Comparison of ENCODE assay signal across 8 mouse cellular contexts in genomic region chrX:169989219-169989595, GRCm38 (mm10). TPM values are rescaled to one million over a fixed set of nuclear protein-coding genes. Genes with fewer than 3 reads are reported as not detected.
DNase-seq lines count a peak whose midpoint lies in the region; ATAC-seq and TF ChIP-seq lines count a peak whose summit lies in the region.
"Not testable (repeated sequence)": the region's sequence is repeated elsewhere in the genome, so short reads cannot be mapped to it uniquely, and the experiment has no call there.

No protein-coding gene starts in this region.

- ATAC-seq in cerebellum, adult (ENCODE audit: insufficient number of reproducible peaks, low FRiP score, low TSS enrichment), result peak; percentile 22; the same call in 1 of the 2 replicates
- ATAC-seq in forebrain, embryonic 14.5 days; kidney, postnatal 0 days (replicated peaks; ENCODE audit: low FRiP score, low read depth): not testable (repeated sequence)
- 0 out of 2 replicates have a peak, but pooled peaks have one; percentile 8 for ATAC-seq in hindbrain, embryonic 11.5 days (ENCODE audit: low FRiP score)
- ATAC-seq in liver, embryonic 16.5 days (ENCODE audit: low read depth), result peak; percentile 3; the same call in 1 of the 2 replicates

- not testable (repeated sequence) for H3K9me3 ChIP-seq in ES-Bruce4 (replicated peaks; ENCODE audit: control insufficient read depth, insufficient read depth, low read length, poor library complexity, severe bottlenecking)
- H3K9me3 ChIP-seq in forebrain, embryonic 14.5 days (replicated peaks; ENCODE audit: control insufficient read depth, low read length), result peaks cover 59% of the 10 kb centered on the region
- H3K9me3 ChIP-seq in hindbrain, embryonic 11.5 days (ENCODE audit: control insufficient read depth, low read length), result peaks cover 33% of the 10 kb centered on the region
- H3K9me3 ChIP-seq in kidney, postnatal 0 days (replicated peaks; ENCODE audit: low read length), result peaks cover 22% of the 10 kb centered on the region; the same call in 1 of the 2 replicates
- peaks cover 44% of the 10 kb centered on the region for H3K9me3 ChIP-seq in liver, embryonic 16.5 days (replicated peaks; ENCODE audit: control insufficient read depth, low read length)

- not testable (repeated sequence) for H3K27ac ChIP-seq in ES-Bruce4 (ENCODE audit: insufficient read depth, low read length); forebrain, embryonic 14.5 days (ENCODE audit: low read depth, low read length); hindbrain, embryonic 11.5 days (ENCODE audit: low read depth, low read length); kidney, postnatal 0 days; liver, embryonic 16.5 days (ENCODE audit: low read length)

- H3K27me3 ChIP-seq in ES-Bruce4 (ENCODE audit: control insufficient read depth, insufficient read depth, low read length, poor library complexity, severe bottlenecking); forebrain, embryonic 14.5 days (replicated peaks; ENCODE audit: control insufficient read depth, insufficient read depth, low read length); hindbrain, embryonic 11.5 days (ENCODE audit: control insufficient read depth, insufficient read depth, low read length); kidney, postnatal 0 days (ENCODE audit: insufficient read depth, low read length); liver, embryonic 16.5 days (ENCODE audit: control insufficient read depth, insufficient read depth, low read depth, low read length): not testable (repeated sequence)

- DNase-seq in forebrain, embryonic 14.5 days (ENCODE audit: low spot score), result peak; percentile 24
- DNase-seq in hindbrain, embryonic 11.5 days (ENCODE audit: low spot score), result peak; percentile 51
- peak; percentile 46 for DNase-seq in kidney, postnatal 0 days (ENCODE audit: low spot score)
- DNase-seq in neural tube, embryonic 10.5 days (ENCODE audit: extremely low spot score, low spot score), result peak; percentile 64
- peak; percentile 58 for DNase-seq in thymus, postnatal 0 days (ENCODE audit: low spot score)

- not testable (repeated sequence) for TF ChIP-seq POLR2A in ES-Bruce4 (IDR thresholded peaks at IDR 0.05; ENCODE audit: insufficient read depth, low read length)

- H3K36me3 ChIP-seq in ES-Bruce4 (ENCODE audit: control insufficient read depth, insufficient read depth, low read length, poor library complexity, severe bottlenecking), result peaks cover 12% of the 10 kb centered on the region
- H3K36me3 ChIP-seq in forebrain, embryonic 14.5 days (ENCODE audit: control insufficient read depth, insufficient read depth, low read length), result peaks cover 60% of the 10 kb centered on the region
- peaks cover 35% of the 10 kb centered on the region for H3K36me3 ChIP-seq in hindbrain, embryonic 11.5 days (ENCODE audit: control insufficient read depth, insufficient read depth, low read length)
- H3K36me3 ChIP-seq in kidney, postnatal 0 days (ENCODE audit: insufficient read depth, low read length), result peaks cover 19% of the 10 kb centered on the region
- peaks cover 44% of the 10 kb centered on the region for H3K36me3 ChIP-seq in liver, embryonic 16.5 days (ENCODE audit: control insufficient read depth, insufficient read depth)

- WGBS in forebrain, embryonic 14.5 days, result 86% methylated on average over 8 of the region's 8 CpGs
- WGBS in hindbrain, embryonic 11.5 days, result 89% methylated on average over 8 of the region's 8 CpGs
- WGBS in kidney, postnatal 0 days, result 74% methylated on average over 8 of the region's 8 CpGs
- 79% methylated on average over 8 of the region's 8 CpGs for whole genome bisulfite sequencing in liver, embryonic 16.5 days (ENCODE audit: insufficient replicate concordance)

- TF ChIP-seq EP300 in ES-Bruce4 (IDR thresholded peaks at IDR 0.05; ENCODE audit: insufficient read depth, low read depth, low read length), result not testable (repeated sequence)

- peaks cover 16% of the 10 kb centered on the region for H3K4me1 ChIP-seq in ES-Bruce4 (ENCODE audit: control insufficient read depth, insufficient read depth, low read length)
- H3K4me1 ChIP-seq in forebrain, embryonic 14.5 days (ENCODE audit: control insufficient read depth, insufficient read depth, low read length); hindbrain, embryonic 11.5 days (replicated peaks; ENCODE audit: control insufficient read depth, insufficient read depth, low read length); kidney, postnatal 0 days (replicated peaks; ENCODE audit: insufficient read depth, low read length); liver, embryonic 16.5 days (ENCODE audit: control insufficient read depth, low read depth, low read length): not testable (repeated sequence)

- TF ChIP-seq CTCF in ES-Bruce4 (IDR thresholded peaks at IDR 0.05; ENCODE audit: low read depth, low read length); kidney, postnatal 0 days (IDR thresholded peaks at IDR 0.05; ENCODE audit: low read depth): not testable (repeated sequence)

- H3K9ac ChIP-seq in ES-Bruce4 (ENCODE audit: low read depth, poor library complexity, severe bottlenecking), result peak overlapping the region; percentile 0; the same call in 1 of the 2 replicates
- not testable (repeated sequence) for H3K9ac ChIP-seq in forebrain, embryonic 14.5 days (ENCODE audit: low read length); hindbrain, embryonic 11.5 days (ENCODE audit: low read depth, low read length); kidney, postnatal 0 days (ENCODE audit: low read depth, low read length); liver, embryonic 16.5 days (ENCODE audit: low read depth, low read length)

- not testable (repeated sequence) for H3K4me2 ChIP-seq in forebrain, embryonic 14.5 days (ENCODE audit: low read length); hindbrain, embryonic 11.5 days (replicated peaks; ENCODE audit: low read depth, low read length); kidney, postnatal 0 days (ENCODE audit: low read length); liver, embryonic 16.5 days (ENCODE audit: low read depth, low read length)

- H3K4me3 ChIP-seq in ES-Bruce4 (ENCODE audit: low read depth, low read length); forebrain, embryonic 14.5 days (ENCODE audit: low read depth, low read length); hindbrain, embryonic 11.5 days (ENCODE audit: low read depth, low read length); kidney, postnatal 0 days (replicated peaks; ENCODE audit: low read depth, low read length); liver, embryonic 16.5 days (ENCODE audit: low read depth, low read length): not testable (repeated sequence)

RNA-seq across cellular contexts. Expression of gene Gm21887, which starts 20.3 kb away (rescaled TPM):
- polyA plus RNA-seq in ES-Bruce4 (2011; ENCODE audit: insufficient read depth, insufficient read length, low read depth, missing spikeins), result 1,061 and 1,174 TPM in 2 replicates
- 77.4 and 108 TPM in 2 replicates for polyA plus RNA-seq in forebrain, embryonic 14.5 days (2014; fragmentation: Nextera tagmentation; extraction: Ambion mirVana)
- 174 and 175 TPM in 2 replicates for polyA plus RNA-seq in hindbrain, embryonic 11.5 days (2014; fragmentation: Nextera tagmentation; extraction: Ambion mirVana)
- polyA plus RNA-seq in kidney, postnatal 0 days (2015; fragmentation: Nextera tagmentation; extraction: Ambion mirVana), result 41.1 and 106 TPM in 2 replicates
- 58.5 and 73.3 TPM in 2 replicates for polyA plus RNA-seq in liver, embryonic 16.5 days (2015; fragmentation: Nextera tagmentation; extraction: Ambion mirVana)
- polyA plus RNA-seq in thymus, postnatal 0 days (2015; fragmentation: Nextera tagmentation; extraction: Ambion mirVana), result 166 and 243 TPM in 2 replicates
